Mouse (Mus musculus): ENCODE data around the gene Fmnl1.
"Not testable (repeated sequence)": the region's sequence is repeated elsewhere in the genome, so short reads cannot be mapped to it uniquely, and the experiment has no call there.

Fmnl1 gene

GRCm38 (mm10) chr11:103184891-103185290, 14.0 kb downstream of the Fmnl1 start:
- no peak for DNase-seq

- DNase-seq: no peak
These were observed 21.5 kb downstream of the Fmnl1 start for GRCm38 (mm10) chr11:103192230-103192955.

GRCm38 (mm10) chr11:103192956-103193824, 22.3 kb downstream of the Fmnl1 start:
- DNase-seq: no peak

- no peak for DNase-seq
These were observed 22.9 kb downstream of the Fmnl1 start for GRCm38 (mm10) chr11:103193825-103194168.

GRCm38 (mm10) chr11:103195236-103195635, 24.3 kb downstream of the Fmnl1 start:
- no peak for DNase-seq

GRCm38 (mm10) chr11:103195656-103196055, 24.7 kb downstream of the Fmnl1 start:
- no peak for DNase-seq

- no peak for DNase-seq
These were observed 26.4 kb downstream of the Fmnl1 start for GRCm38 (mm10) chr11:103197340-103197739.

GRCm38 (mm10) chr11:103198339-103198738, 27.4 kb downstream of the Fmnl1 start:
- DNase-seq: no peak

- DNase-seq: peak; percentile 18 to 43
These were observed 28.2 kb downstream of the Fmnl1 start for GRCm38 (mm10) chr11:103198911-103199803.

GRCm38 (mm10) chr11:103201664-103202063, 30.8 kb downstream of the Fmnl1 start:
- no peak for DNase-seq

- no peak for DNase-seq
These were observed 31.5 kb downstream of the Fmnl1 start for GRCm38 (mm10) chr11:103202376-103202775.

- DNase-seq: no peak
These were observed 35.3 kb downstream of the Fmnl1 start for GRCm38 (mm10) chr11:103206203-103206602.

- no peak for DNase-seq
These were observed 37.6 kb downstream of the Fmnl1 start, which contains the start of gene 1700023F06Rik for GRCm38 (mm10) chr11:103208458-103208857. 1700023F06Rik (minus strand) TSS chr11:103208558.

- no peak for DNase-seq
These were observed 39.4 kb downstream of the Fmnl1 start for GRCm38 (mm10) chr11:103210291-103210690.

GRCm38 (mm10) chr11:103213712-103214111, 42.8 kb downstream of the Fmnl1 start:
- no peak for DNase-seq

GRCm38 (mm10) chr11:103215355-103215754, 44.4 kb downstream of the Fmnl1 start:
- DNase-seq: no peak

- peak; percentile 64 to 66 for DNase-seq
These were observed 47.0 kb downstream of the Fmnl1 start, which contains the start of gene Spata32 for GRCm38 (mm10) chr11:103217790-103218516. Spata32 (minus strand) TSS chr11:103218432.

GRCm38 (mm10) chr11:103218517-103218901, 47.6 kb downstream of the Fmnl1 start:
- no peak for DNase-seq

- DNase-seq: no peak
These were observed 48.4 kb downstream of the Fmnl1 start for GRCm38 (mm10) chr11:103219259-103219658.

GRCm38 (mm10) chr11:103219995-103220394, 49.1 kb downstream of the Fmnl1 start:
- DNase-seq: no peak

- DNase-seq: no peak
These were observed 50.5 kb downstream of the Fmnl1 start for GRCm38 (mm10) chr11:103221437-103221836.

GRCm38 (mm10) chr11:103222718-103223117, 51.8 kb downstream of the Fmnl1 start:
- not testable (repeated sequence) for DNase-seq
